Mouse (Mus musculus): ENCODE results near the gene Pappa2.
A peak's percentile ranks its signal among the peaks of the same experiment; 100 is the strongest.

Pappa2 gene

DNA sequence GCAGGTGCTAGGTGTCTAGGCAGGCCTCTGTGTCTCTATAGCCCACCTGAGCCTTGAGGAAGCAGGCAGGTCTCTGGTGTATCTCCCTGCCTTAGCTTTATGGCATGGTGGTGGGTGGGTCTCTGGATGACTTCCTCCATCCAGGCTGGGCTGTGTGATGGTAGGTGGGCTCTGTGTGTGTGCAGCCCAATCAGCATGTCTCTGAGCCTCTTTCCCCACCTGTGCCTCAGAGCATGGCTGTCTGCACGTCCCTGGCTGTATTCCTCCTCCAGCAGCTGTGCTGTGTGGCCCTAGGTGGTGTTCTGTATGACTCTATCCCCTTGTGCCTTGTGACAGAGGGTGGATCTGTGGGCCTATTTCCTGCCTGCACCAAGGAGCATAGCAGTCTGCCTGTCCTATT lies at the start of gene Pappa2:
Gene Pappa2, minus strand, starts transcription at position 101 of the 400 bp plus-strand sequence.
- DNase-seq (ENCODE audit: low spot score), result no peak

GRCm38 (mm10) chr1:159029106-159029505 lies 48.8 kb upstream of the Pappa2 start:
- peak; percentile 34 for DNase-seq (ENCODE audit: low spot score)

DNA sequence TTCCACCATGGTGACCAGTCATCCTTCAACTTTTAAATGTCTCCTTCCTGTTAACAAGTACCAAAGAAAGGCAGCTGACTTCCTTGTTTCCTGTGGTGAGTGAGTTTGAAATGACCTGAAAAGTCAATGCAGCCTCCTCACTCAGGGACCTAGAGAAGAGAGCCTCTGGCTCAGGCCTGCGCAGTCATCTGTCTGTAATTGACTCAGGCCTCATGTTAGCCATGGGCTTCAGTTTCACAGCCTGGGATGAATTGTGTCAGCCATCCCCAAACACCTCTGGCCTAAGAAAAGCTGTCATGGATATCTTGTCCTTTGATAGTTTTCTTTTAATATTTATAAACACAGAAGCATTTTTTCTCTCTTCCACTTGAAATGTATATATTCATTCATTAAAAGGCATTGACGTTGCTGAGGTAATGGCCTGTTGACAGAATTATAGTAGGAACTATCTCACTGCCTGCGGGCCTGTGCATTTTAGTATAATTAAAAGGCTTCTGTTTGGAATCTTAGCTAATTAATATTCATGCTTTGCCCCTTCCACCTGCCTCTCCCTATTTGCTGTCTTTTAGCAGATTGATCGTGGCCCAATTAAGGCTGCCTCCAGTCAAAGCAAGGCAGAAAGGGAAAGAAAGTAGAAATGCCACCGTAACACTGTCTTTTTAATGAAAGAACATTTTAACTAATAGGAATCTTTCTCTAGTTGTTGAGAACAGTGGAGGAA lies 34.8 kb upstream of the Pappa2 start:
- DNase-seq (ENCODE audit: low spot score), result no peak

- DNase-seq (ENCODE audit: low spot score), result no peak
Observed at GRCm38 (mm10) chr1:158987042-158987441, 6.8 kb upstream of the Pappa2 start.

DNA sequence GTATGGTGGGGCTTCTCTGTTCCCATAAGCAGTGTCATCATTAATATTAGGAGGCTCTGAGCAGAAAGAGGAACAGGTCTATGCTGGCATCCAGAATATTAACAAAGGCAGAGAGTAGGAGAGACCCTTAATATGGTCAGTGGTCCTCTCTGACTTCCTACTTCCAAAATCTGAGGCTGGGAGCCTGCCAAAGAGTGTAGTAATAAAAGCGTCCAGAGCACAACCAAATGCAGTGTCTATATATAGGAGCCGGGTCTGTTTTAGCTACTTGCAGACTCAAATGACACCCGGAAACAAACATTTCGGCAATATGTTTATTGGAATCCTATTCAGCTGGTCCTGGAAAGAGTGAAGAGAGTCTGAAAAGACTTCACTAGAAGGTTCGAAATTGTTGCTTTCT lies 17.9 kb downstream of the Pappa2 start:
- no peak for DNase-seq (ENCODE audit: low spot score)

- DNase-seq (ENCODE audit: low spot score), result no peak
Observed at GRCm38 (mm10) chr1:158960984-158961383, 19.3 kb downstream of the Pappa2 start.

GRCm38 (mm10) chr1:158960549-158960948 lies 19.7 kb downstream of the Pappa2 start:
- no peak for DNase-seq (ENCODE audit: low spot score)

GRCm38 (mm10) chr1:158956361-158956760 lies 23.9 kb downstream of the Pappa2 start:
- DNase-seq (ENCODE audit: low spot score), result no peak

DNA sequence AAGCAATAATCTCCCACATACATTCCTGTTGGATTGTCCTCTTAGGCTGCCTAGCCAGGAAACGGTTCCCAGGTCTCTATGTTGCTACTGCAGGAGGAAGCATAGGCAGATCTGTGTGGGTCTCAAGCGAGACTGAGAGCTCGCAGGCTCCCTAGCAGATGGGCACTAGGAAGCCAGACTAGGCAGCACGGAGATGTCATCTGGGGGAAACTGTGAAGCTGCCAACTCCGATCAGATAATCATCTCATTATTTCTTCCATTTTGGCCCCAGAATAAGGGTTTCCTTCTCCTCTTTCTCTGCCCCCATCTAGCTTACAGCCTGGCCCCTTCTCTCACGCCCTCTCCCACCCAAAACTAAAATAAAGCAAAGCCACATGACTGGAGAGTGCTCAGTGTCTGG lies 25.5 kb downstream of the Pappa2 start:
- DNase-seq (ENCODE audit: low spot score), result no peak

GRCm38 (mm10) chr1:158953479-158954207 lies 26.6 kb downstream of the Pappa2 start:
- peak; percentile 87 for DNase-seq (ENCODE audit: low spot score)

DNA sequence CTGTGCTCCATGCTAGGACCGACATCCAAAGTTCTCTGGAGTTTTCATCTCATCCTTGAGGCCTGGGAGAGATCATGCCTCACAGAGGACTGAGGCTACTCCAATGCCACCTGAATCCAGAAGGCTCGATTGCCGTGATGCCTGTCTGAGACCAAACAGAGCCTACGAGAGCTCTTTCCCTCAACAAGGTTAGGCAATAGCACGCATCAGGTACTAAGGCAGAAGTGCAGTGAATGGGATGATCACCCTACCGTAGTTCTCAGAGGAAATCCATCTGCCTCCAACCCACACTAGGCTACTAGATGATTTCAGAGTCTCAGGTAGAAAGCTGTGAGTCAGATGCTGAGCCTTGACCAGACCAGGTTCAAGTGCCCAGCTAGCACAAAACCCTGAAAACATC lies 31.2 kb downstream of the Pappa2 start:
- no peak for DNase-seq (ENCODE audit: low spot score)

DNA sequence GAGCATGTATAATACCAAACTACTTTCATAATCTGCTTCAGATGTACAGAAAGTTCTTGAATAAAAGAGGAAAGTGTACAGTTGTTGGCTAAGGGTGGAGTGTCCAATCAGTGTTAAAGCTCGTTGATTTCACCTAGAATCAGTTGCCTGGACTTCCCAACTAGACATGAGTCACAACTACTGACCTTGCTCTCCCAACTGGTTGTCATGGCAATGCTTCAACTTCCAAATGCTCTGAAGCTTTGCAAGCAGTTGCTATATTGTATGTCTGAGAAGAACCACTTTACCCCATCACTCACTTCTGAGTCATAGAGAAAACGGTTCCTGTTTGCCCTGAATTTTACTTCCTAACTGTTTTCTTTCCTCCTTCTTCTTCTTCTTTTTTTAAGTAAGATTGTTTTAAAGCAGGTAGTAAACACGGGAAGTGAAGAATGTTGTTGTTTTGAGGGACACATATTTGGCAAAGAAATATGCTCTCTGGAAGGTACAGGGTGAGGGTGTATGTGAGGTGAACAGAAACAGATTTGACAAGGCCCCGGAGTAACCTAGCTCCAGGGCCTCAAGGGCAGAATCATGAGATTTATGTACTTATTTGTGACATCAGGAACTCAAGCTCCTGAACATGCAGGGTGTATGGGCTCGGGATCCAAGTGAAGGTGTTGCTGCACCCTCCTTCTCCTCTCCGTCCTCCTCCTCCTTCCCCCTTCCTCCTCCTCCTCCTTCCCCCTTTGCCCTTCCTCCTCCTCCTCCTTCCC lies 32.1 kb downstream of the Pappa2 start:
- DNase-seq (ENCODE audit: low spot score), result peak; percentile 46

DNA sequence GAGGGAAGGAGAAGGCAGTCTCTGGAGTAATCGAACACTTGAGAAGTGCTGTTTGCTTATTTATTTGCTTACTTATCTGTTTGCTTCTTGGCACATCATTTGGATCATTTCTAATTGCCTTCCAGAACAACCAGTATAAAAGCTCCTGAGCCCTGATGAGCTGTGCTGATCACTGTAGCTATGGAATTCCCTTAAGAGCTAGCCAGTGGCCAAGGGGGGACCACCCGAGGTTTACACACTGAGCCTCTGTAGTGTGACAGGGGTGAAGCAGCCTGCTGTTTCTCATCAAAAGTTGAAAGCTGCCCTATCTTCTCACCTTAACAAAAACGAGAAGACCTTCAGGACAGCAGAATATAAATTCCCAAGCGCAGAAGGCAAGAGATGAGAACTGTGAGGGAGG lies 35.4 kb downstream of the Pappa2 start:
- DNase-seq (ENCODE audit: low spot score), result no peak

DNA sequence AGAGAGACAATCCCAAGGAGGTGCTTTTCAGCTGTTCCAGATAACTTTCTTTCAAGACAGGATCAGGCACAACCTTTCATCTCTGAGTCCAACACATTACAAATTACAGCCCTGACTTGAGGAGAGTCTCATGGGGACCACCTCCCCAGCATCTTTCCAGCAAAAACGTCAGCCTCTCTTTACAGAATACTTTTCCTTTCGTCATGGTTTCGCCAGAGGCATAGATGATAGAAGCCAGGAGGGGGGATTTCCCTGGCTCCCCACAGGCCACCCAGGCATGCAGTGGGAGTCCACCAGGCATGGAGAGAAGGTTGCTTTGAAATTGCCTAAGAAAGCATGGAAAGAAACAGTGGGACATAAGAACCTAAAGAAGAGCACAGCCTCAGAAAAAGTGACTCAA lies 37.4 kb downstream of the Pappa2 start:
- DNase-seq (ENCODE audit: low spot score), result no peak

- no peak for DNase-seq (ENCODE audit: low spot score)
Observed at GRCm38 (mm10) chr1:158940966-158941365, 39.3 kb downstream of the Pappa2 start.

DNA sequence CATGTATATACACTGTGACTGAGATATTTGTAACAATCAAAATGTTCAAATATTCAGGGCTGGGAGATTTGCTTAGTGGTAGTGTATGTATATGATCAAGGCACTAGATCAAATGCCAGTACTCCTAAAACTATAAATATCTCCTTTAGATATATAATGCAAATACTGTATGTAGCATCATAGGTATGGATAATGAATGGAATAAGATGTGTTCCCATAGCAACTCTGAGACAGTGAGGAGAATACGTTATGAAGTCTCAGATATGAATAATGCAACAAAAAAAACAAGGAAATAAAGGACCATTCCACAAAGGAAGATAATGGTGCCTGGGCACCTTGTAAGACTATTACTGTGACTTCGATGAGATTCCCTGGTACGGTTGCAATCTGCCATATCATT lies 45.8 kb downstream of the Pappa2 start:
- DNase-seq (ENCODE audit: low spot score), result no peak

DNA sequence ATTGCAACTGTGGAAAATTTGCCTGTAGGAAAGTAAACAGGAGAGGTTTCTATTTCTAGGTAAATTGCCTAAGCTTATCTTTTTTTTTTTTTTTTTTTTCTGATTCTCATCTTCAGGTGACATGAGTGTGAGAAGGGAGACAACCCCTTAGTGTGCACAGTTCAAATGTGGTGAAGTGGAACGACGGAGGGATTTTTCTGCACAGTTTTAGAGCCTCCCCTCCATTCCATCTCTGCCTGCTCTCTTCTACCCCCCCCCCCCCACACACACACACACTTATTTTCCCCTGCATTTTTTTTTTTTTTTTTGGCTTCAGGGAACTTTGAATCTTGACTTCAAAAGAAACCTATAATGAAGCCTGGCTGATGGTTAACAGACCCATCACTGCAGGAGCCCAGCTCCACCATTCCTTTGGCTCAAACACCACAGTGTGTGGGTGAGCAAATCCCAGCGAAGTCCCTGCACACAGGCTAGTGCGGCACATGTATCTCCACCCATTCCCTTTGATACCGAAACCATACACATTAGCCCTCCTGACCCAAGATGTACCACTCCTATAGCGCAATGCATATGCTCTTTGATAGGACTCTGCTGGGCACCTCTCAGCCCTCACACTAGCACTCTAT lies 49.0 kb downstream of the Pappa2 start:
- DNase-seq (ENCODE audit: low spot score), result no peak

DNA sequence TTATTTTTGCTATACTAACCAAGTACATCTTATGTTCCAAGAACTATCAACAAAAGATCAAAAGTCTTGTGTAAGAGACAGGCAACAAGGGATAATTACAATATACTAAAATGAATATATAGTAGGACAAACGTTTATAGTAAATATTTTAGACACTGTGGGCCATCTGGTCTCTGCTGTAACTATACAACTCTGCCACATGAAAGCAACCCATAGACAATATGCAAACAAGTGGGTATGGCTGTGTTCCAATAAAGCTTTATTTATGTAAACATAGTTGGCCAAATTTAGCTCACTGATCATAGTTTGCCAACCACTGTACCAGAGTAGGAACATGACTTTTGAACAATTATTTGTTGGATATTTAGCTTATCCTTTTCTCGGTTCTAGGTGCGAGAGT lies 50.9 kb downstream of the Pappa2 start:
- DNase-seq (ENCODE audit: low spot score), result no peak

- DNase-seq (ENCODE audit: low spot score), result no peak
Observed at GRCm38 (mm10) chr1:158920451-158920850, 59.8 kb downstream of the Pappa2 start.

DNA sequence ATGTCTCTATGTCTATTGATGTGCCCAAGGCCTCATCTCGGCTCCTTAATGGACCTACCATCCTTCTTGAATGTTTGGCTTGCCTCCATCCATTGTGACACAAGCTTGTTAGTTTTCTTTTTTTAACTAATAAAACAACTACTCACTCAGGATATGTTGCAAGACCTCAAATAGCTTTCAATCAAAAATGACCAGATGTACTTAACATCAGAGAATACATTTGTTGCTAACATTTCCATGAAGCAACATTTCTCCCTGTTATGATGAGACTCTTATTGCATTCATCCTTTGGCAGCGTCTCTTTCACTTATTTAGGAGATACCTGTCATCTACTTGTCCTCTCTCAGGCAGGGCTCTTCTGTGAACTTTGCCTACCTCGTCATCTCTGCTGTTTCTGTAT lies 61.4 kb downstream of the Pappa2 start:
- peak; percentile 38 for DNase-seq (ENCODE audit: low spot score)

DNA sequence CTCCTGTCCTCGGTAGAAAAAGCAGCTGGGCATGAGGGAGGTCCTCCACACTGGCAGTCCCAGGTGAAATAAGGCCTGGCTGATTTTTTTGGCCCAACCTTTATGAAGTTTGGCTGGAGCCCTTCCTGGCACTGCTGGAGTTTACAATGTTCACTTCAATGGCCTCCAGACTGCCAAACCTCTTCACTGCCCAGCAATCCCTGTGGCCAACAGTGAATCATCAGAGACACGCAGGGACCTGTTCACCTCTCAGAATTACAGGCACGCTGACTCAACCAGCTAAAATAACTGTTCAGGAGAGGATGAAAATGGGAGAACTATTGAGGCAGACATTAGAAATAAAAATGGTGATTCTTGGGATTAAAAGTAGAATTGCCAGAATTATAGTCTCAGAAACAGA lies 63.2 kb downstream of the Pappa2 start:
- no peak for DNase-seq (ENCODE audit: low spot score)

DNA sequence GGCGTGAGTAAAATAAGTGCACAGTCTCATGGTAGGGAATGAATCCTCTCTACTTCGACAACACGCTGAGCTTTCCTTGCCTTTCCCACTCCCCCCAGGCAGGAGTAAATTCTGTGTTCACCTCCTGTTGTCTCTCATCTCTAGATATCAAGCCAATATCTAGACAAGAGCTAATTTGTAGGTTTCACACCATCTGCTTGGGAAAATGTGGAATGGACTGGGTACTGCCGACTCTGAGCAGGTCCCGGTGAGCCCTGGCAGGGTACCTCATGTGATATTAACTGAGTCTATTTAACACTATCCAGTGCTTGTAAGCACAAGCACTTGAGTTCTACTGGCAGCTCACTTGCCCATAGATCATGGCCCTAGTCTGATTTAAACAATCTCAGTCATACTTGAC lies 64.7 kb downstream of the Pappa2 start:
- DNase-seq (ENCODE audit: low spot score), result no peak

GRCm38 (mm10) chr1:158910661-158911060 lies 69.6 kb downstream of the Pappa2 start:
- DNase-seq (ENCODE audit: low spot score), result no peak

All from adipocyte (in vitro differentiated cells).